Mouse (Mus musculus): ENCODE results near the gene Il1b.

Il1b gene

GRCm38 (mm10) chr2:129368106-129368505, 2.8 kb downstream of the Il1b start:
- DNase-seq: no peak

- DNase-seq: no peak
Measured at GRCm38 (mm10) chr2:129367246-129367645, 3.7 kb downstream of the Il1b start.

- DNase-seq: no peak
Measured at GRCm38 (mm10) chr2:129360975-129361560, 9.9 kb downstream of the Il1b start.

GRCm38 (mm10) chr2:129360197-129360596, 10.7 kb downstream of the Il1b start:
- DNase-seq: no peak

- no peak for DNase-seq
Measured at GRCm38 (mm10) chr2:129338138-129338621, 32.8 kb downstream of the Il1b start.

DNA sequence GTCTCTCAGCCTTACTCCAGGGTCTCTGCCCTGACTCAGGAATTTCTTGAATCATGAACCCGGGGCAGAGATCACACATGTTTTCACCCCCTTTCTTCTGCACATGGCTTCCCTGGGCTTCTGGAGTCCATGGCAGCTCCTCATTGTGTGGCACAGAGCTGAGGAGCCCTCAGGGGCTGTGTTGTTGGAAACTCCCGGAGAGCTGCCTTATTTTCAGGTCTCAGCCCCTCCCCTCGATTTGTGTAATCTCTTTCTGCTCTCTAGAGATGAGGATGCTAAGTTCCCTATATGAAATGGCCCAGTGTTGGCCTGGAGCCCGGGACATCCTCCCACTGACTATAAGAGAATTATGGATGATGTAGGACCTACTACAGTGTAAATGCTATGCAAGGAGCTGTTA, 37.5 kb downstream of the Il1b start:
- no peak for DNase-seq

GRCm38 (mm10) chr2:129330540-129330939, 40.4 kb downstream of the Il1b start:
- DNase-seq: no peak

GRCm38 (mm10) chr2:129330024-129330423, 40.9 kb downstream of the Il1b start:
- no peak for DNase-seq

DNA sequence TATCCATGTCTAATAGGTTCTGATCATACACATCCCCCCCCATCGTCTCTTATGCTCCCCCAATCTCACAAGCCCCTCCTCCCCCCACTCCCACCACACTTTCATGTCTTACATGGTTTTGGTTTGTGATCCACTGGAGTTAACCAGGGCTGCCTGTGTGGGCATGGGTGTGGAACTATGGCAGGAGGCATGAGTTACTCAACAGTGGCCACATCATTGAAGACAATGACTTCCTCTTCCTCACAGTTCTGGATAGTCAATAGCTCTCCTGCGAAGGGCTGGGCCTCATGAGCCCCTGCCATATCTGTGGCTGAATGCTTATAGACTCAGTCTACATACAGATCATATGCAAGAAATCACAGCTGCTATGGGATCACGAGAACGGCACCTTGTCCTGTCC, 42.7 kb downstream of the Il1b start:
- no peak for DNase-seq

- no peak for DNase-seq
Measured at GRCm38 (mm10) chr2:129324216-129324615, 46.7 kb downstream of the Il1b start.

GRCm38 (mm10) chr2:129322117-129322635, 48.8 kb downstream of the Il1b start:
- no peak for DNase-seq

DNA sequence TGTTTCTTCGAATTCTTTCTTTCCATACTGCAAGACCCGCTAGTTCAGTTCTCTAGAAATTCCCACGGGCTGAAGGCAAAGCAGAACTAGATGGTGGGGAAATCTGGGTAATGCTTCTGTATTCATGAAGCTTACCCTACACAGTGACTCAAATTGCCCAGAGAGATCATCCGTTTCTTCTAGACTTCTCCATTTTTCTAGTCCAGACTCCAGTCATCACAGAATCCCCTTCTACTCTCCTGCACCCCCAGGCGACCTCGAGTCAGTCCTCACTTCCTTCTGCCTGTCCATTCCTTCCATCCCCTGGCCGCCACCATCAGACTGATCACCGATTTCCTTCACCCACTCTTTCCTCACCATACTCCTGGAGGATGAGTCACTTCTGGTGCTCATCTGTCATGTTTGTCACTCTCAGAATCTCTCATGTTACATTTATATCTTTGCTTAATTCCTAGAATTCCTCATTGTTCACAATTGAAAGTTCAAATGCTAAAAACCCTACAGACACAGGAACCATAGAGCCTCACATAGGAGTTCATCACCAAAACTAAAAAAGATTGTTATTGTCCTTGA, 50.8 kb downstream of the Il1b start:
- DNase-seq: no peak

DNA sequence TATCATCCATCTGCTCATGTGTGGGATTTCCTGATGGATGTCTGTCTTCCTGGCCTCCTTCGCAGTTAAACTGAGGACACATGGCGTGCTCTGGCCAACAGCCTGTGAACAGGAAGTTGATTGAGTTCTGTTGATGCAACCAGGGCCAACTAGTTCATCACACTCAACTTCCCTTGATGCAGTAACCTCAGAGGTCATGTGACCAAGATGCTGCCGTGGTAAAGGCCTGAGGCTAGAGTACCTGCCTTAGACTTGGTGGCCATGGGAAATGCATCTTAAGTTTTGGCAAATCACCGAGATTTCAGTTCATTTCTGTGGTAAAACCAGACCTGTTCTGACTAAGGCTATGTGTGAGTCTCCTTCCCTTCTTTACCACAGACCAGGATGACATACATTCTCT, 55.1 kb downstream of the Il1b start:
- DNase-seq: no peak

DNA sequence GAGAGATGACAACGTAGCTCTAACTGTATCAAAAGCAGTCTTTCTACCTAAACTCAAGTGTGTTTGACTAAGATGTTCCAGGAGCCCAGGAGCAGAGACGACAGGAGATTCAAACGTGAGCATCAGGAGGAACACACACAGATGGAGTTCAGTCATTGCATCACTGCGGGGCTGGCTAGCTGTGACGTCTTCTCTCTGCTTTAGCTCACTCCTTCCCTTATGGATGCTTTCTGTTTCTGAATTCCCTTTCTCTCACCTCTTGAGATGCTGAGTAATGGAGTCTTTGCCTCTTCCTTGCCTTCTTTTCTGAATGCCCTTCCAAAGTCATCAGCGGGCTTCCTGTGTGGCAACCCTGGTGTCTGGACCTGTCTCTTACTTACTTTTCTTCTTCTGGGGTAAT, 56.1 kb downstream of the Il1b start:
- no peak for DNase-seq

Data from embryo, embryonic 11 days (tissue).